Mouse (Mus musculus): ENCODE measurements at regions not wholly inside any gene's neighbourhood (a gene's known extent, or its start where the extent isn't known, plus 50 kb on each side); places are given as distances from the start of the nearest gene placed in this dataset.

DNA sequence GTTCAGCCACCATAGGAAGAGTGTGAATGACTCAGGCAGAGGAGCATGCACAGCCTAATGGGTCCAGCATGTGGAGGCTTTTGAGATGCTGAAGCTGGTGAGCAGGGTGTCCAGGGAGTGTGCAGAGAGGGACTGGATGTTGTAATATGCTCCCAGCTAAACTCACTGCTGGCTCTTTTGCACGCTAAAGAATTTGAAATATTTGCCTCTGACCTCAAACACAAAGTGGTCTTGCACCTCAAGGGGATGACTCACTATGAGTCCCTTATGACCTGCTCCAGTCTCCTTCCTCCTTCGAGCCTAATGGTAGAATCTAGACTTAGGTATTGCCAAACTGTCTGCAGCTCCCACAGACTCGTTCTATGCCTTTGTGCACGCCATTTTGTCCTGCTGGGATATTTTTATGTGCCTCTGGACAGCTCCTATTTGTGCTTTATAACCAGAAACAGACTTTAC, 55.0 kb upstream of the Slit3 start:
- TF ChIP-seq CTCF (IDR thresholded peaks at IDR 0.05; ENCODE audit: borderline replicate concordance, insufficient read depth, low read depth, low read length) (no peak), POLR2A (IDR thresholded peaks at IDR 0.05; ENCODE audit: borderline replicate concordance, insufficient read depth, low read length) (no peak)
